Mouse (Mus musculus): Measurements from ENCODE around the gene Pomc.

Pomc gene

DNA sequence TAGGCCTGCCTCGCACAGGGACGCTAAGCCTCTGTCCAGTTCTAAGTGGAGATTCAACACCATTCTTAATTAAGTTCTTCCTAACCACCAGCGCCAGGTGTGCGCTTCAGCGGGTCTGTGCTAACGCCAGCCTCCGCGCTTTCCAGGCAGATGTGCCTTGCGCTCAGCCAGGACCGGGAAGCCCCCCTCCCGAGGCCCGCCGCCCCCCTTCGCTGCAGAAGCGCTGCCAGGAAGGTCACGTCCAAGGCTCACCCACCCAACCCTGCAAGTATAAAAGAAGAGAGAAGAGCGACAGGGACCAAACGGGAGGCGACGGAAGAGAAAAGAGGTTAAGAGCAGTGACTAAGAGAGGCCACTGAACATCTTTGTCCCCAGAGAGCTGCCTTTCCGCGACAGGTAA, at the start of gene Pomc:
Gene Pomc (plus strand): TSS at position 301 of the 400 bp plus-strand sequence.
- ATAC-seq (ENCODE audit: low TSS enrichment): no peak

DNA sequence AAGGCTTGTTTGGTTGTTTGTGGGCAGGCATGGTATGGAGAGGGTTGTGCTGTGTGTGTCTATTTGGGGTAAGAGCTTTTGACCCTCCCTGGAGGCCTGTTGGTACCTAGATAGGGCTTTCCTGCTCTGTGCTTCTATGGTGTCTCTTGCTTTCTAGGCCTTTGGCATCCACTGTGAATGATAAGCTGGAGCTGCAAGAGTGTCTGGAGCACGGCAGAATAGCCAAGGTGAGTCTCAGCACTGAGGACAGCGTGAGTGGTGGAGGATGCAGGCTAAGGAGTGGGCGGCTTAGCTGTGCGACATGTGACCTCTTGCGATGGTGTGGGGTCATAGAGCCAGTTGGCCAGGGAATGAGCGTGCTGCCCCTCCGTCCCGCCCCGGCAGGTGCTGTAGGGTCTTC, 49.3 kb upstream of the Pomc start:
- no peak for ATAC-seq (ENCODE audit: low TSS enrichment)

DNA sequence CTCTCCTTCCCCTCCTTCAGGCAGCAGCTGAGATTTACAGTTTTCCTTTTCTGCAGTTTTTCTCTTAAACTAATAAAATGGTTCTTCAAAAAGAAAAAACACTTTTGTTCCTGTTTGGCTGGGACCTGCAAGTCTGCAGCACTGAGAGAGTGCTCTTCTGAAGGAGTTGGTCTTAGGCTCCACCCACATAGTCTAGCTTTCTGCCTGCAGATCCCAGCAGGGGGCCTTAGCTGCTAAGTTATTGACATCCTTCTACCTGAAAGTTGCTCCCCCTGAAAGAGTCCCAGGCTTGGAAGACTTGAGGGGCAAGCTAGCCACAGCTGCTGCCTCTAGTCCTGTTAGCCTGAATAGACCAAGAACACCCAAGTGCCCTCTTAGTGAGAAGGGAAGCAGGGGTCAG, 48.4 kb upstream of the Pomc start:
- ATAC-seq (ENCODE audit: low TSS enrichment): no peak

DNA sequence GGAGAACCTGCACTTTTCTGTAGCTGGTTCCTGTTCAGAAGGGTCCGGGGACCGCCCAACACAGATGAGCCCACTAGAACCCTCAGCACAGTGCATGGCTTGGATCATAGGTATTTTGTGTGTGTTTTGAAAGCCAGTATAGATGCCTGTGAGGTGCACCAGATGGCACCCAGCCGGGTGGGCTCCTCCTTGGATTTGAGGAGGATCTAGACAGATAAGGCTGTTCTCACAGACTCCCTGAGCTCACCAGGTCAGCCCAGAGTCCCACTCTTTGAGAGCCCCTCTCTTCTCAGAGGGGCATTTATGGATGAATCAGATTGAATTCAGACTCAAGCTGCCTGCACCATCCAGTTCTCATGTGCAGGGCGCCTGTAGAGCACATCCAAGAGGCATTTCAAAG, 47.7 kb upstream of the Pomc start:
- ATAC-seq (ENCODE audit: low TSS enrichment): 0 out of 2 replicates have a peak, but pooled peaks have one; percentile 5

DNA sequence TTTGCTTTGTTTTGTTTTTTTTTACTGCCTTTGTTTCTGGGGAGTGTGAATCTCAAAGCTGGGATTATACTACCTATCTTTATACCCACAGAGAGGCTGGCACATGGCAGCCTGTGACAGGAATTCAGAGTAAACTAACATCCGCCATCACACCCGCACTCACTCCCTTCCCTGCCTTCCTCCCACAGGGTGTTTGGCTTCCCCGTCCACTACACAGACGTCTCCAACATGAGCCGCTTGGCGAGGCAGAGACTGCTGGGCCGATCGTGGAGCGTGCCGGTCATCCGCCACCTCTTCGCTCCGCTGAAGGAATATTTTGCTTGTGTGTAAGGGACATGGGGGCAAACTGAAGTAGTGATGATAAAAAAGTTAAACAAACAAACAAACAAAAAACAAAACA, 47.3 kb upstream of the Pomc start:
- peak; percentile 44 for ATAC-seq (ENCODE audit: low TSS enrichment)

DNA sequence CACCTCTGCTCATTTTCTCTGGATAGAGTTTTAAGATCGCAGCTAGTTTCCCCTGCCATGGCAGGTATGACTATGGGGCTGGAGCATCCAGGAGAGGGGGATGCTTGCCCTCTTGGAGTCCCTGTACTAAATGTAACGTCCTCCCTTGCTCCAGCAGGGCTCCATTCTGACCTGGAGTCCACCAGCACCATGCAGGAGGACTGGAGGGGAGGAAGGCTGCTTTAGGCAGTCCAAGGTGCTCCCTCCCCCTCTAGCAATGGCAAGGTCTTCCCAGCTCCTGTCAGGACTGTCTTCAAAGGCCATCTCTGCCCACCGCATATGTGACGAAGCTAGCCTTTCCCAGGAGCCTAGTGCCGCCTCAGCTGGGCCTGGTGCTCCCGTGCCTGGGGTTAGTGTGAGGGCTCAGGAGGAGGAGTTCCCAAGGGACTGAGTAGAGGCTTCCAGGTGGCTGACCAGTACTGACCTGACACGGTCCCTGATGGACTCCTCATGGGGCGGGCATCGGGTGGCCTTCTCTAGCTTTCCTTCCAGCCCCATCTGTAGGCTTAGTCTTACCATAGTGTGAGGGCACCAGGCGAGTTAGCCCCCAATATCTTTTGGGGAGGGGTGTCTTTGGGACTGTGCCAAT, 44.2 kb upstream of the Pomc start:
- ATAC-seq (ENCODE audit: low TSS enrichment): no peak

GRCm38 (mm10) chr12:3911831-3912348, 42.9 kb upstream of the Pomc start:
- no peak for ATAC-seq (ENCODE audit: low TSS enrichment)

DNA sequence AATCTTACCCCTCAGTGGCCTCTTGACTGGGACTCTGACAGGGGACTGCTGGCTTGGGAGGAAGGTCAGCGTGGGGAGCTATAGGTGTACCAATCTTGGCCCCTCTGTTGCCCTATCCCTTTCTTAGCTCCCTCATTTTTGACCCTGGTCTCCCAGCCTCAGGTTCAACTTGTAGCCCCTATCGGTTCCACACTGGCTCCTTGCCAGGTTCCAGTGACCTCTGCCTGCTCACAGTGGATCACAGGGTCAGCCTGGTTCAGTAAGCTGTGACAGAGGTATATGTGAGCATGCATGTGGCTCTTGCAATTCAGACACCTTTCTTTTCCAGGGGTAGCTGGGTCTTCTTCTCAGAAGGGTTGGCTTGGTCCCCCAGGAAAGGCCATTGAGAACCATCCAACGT, 38.9 kb upstream of the Pomc start:
- no peak for ATAC-seq (ENCODE audit: low TSS enrichment)

DNA sequence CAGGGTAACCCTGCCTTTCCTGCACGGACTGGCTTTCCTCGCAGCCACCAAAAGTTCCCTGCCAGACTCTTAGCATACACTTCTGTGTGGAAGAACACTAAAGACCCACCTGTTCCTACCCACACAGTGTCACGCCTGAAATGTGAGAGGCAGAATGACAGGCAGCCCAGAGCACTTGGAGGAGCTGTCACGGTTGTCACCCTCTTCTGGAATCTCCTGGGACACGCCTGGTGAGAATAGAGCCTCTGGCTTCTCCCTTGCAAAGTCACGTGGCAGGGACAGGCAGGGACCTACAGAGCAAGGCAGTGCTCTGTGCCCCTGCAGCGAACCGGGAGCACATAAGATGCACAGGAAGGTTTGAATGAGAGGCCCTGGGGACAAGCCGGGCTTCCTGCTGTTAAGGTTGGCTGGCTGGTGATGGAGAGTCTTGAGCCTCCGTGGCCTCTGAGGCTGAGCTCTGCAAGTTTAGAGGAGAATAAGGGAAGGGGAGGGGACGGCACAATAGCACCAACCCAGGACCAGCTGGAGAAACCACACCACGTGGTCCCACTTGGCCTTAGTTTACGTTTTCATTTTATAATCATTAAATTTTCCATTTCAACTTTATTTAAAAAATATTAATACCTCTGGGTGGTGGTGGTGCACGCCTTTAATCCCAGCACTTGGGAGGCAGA, 36.9 kb upstream of the Pomc start:
- peak; percentile 33 for ATAC-seq (ENCODE audit: low TSS enrichment)

- ATAC-seq (ENCODE audit: low TSS enrichment): no peak
These were observed 36.2 kb upstream of the Pomc start for GRCm38 (mm10) chr12:3918577-3918976.

DNA sequence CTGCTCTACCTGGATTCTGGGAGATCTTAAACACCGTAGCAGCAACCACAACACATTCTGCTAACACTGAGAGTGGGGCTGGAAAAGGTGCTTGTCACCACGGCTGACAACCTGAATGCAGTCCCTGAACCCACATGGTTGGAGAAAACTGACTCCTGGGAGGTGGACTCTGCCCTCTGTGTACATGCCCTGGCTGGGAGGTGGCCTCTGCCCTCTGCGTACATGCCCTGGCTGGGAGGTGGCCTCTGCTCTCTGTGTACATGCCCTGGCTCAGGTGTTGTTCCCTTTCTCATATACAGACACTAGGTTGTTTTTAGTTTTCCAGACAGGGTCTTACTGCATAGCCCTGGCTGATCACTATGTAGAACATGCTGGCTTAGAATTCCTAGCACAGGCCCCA, 35.3 kb upstream of the Pomc start:
- ATAC-seq (ENCODE audit: low TSS enrichment): no peak

DNA sequence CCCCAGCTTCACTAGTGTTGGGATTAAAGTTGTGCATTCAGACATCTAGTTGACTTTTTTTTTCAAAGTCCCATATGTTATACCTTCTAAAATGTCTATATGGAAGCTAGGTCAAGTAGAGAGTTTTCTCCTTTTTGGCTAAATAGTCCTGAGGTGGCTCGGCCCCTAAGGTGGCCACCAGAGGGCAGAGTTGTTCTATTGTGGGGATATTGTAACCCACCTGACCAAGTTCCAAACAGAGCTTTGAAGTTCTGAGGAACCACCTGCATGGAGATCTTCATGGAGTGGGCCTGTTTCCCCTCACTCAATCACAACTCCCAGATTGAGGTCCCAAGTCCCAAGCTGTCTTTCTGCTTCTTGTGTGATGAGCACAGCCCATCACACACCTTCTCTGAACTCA, 28.6 kb upstream of the Pomc start:
- peak; percentile 54; the same call in 1 of the 2 replicates for ATAC-seq (ENCODE audit: low TSS enrichment)

DNA sequence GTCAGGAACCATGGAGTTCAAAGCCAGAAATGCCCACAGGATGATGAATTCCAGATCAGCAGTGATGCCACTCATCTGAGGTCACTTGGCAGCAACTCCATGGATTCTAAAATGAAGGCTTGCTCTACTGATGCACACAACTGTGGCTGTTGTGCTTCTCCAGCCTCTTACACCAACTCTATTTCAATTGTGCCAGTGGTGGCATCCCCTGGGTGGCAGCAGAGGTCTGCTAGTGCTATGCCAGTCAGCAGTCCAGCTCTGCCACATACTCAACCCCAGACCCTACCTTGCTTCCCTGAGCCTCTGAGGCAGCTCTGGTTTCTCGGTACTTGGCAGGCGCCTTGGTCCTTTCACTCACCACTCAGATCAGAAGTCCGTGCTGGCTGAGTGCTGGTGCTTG, 25.9 kb upstream of the Pomc start:
- peak; percentile 79 for ATAC-seq (ENCODE audit: low TSS enrichment)

GRCm38 (mm10) chr12:3930090-3930865, 24.5 kb upstream of the Pomc start:
- peak; percentile 46 for ATAC-seq (ENCODE audit: low TSS enrichment)

- ATAC-seq (ENCODE audit: low TSS enrichment): no peak
These were observed 12.7 kb upstream of the Pomc start for GRCm38 (mm10) chr12:3942026-3942425.

DNA sequence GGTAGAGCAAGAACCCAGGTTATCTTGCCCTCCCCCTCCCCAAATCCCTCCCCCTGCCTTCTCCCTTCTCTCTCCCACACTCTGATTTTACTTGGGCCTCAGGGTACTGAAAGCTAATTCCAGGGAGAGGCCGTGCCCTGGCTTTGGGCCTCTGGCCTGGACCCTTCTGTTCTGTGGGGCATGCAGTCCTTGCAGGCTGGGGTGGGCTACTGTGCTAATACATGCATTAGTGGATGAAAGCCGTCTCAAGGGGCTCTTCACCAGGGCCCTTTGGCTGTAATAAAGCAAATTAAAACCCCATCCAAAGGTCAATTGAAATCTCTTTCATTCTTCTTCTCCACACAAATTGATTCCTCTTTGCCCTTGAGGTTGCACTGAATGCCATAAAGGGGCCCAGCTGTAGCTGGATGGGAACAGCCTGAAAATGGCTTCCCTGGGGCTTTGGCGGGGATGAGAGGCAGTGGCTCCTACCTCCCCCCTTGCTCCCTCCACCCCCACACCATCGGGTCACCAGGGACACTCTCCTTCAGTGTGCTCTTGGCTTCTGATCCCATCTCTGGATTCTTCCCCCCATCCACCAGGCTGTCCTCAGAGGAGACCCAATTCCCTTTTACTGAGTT, 10.2 kb upstream of the Pomc start:
- ATAC-seq (ENCODE audit: low TSS enrichment): no peak

GRCm38 (mm10) chr12:3947503-3947902, 7.2 kb upstream of the Pomc start:
- no peak for ATAC-seq (ENCODE audit: low TSS enrichment)

- ATAC-seq (ENCODE audit: low TSS enrichment): no peak
These were observed 620 bp downstream of the Pomc start for GRCm38 (mm10) chr12:3955371-3955770.

DNA sequence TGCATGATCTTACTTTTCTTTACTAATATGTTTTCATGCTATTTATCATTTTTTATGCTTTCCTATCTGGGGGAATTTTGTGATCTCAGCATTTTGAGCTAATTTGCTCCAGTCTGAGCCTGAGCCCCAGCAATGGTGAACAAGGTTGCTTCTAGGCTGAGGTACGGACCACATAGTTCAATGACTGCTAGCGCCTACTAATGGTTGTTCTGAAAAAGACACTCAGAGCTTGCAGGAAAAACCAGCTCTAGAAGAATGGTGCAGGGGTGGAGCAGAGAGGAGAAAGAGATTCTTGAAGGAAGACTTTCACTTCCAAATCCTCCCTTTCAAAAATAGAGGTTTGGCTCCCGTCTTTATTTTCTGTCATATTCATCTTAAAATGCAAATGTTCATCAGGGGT, 1.6 kb downstream of the Pomc start:
- ATAC-seq (ENCODE audit: low TSS enrichment): no peak

DNA sequence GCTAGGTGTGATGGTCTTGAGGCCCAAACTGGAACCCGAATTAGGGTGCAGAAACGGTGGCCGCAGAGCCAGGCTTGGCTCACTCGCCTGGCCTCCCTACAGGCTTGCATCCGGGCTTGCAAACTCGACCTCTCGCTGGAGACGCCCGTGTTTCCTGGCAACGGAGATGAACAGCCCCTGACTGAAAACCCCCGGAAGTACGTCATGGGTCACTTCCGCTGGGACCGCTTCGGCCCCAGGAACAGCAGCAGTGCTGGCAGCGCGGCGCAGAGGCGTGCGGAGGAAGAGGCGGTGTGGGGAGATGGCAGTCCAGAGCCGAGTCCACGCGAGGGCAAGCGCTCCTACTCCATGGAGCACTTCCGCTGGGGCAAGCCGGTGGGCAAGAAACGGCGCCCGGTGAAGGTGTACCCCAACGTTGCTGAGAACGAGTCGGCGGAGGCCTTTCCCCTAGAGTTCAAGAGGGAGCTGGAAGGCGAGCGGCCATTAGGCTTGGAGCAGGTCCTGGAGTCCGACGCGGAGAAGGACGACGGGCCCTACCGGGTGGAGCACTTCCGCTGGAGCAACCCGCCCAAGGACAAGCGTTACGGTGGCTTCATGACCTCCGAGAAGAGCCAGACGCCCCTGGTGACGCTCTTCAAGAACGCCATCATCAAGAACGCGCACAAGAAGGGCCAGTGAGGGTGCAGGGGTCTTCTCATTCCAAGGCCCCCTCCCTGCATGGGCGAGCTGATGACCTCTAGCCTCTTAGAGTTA, 5.2 kb downstream of the Pomc start:
- ATAC-seq (ENCODE audit: low TSS enrichment): peak; percentile 92

- ATAC-seq (ENCODE audit: low TSS enrichment): no peak
These were observed 5.8 kb downstream of the Pomc start for GRCm38 (mm10) chr12:3960553-3960952.

DNA sequence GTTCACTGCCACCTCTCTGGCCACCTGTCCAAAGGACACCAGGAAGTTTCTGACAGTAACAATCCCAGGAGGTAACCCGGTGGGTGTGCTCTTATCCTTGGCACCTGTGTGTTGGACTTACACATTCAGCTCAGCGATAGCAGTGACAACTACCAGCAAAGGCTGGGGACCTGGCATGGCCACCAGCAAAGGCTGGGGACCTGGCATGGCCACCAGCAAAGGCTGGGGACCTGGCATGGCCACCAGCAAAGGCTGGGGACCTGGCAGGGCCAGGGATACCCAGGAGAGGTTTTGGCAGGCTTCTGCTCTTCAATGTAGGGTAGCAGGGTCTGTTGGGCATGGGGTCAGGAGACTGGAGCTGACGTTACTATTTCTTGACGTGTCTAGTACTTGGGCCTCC, 12.4 kb downstream of the Pomc start:
- no peak for ATAC-seq (ENCODE audit: low TSS enrichment)

Measured in frontal cortex, adult (tissue).